18 mouse cellular contexts compared by ENCODE assay signal in the genomic region with DNA sequence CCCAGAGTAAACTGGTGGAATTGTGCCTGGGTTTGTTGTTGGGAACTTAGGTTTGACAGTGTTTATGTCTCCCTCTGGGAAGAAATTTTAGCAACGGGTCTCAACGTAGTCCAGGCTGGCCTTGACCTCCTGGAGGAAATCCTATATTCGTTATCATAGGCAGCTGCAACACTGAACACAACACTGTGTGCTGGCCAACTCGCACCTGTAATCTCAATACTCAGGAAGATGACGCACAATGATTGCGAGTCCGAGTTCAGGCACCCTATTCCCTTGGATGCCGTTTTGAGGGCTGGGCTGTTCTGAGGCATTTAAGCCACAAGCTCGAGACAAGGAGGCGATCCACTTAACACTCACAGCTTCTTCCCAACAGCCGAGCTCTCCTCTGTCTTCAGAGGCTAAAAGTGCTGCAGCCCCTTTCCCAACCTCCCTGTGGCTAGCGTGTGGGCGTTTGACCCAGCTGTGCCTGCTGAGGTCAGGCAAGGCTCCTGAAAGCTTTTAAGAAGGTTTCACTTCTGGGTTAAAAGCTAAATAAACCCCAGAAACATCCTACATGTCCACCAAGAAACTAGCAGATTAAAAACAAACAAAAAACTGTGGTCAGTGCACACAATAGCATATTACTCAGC. TPM values are rescaled to one million over a fixed set of nuclear protein-coding genes. Genes with fewer than 3 reads are reported as not detected.
DNase-seq lines count a peak whose midpoint lies in the region; ATAC-seq and TF ChIP-seq lines count a peak whose summit lies in the region.
"Had no signal": no experiment of that assay in that cellular context is flagged by ENCODE, and none has a peak within 500 bp of the region (broad histone marks: within the 10 kb centered on the region; RNA-seq: fewer than 3 reads in every experiment).

No protein-coding gene starts in this region.

- ATAC-seq in limb, embryonic 14.5 days (ENCODE audit: low FRiP score, low read depth) = 0 out of 2 replicates have a peak, but pooled peaks have one; percentile 17
- ATAC-seq in granulocyte monocyte progenitor cell, adult 5-6 weeks (replicated peaks; ENCODE audit: poor library complexity, severe bottlenecking) = peak; percentile 74
- ATAC-seq in hindbrain, embryonic 13.5 days (ENCODE audit: low FRiP score) = no peak
- ATAC-seq: activated CD4-positive, CD25-positive, alpha-beta regulatory T cell, adult 4 months; forebrain, postnatal 0 days; hindbrain, postnatal 0 days; Patski had no signal

- no peak for TF ChIP-seq CTCF in CH12.LX (conservative IDR thresholded peaks at IDR 0.05 in 1 of 2, IDR thresholded peaks at IDR 0.05 in 1 of 2; ENCODE audit: low read depth in 2 of 2, low read length in 2 of 2)
- TF ChIP-seq CTCF in small intestine, adult 2 months (IDR thresholded peaks at IDR 0.05; ENCODE audit: extremely low read depth, insufficient read length, insufficient replicate concordance, low read depth, low read length) = no peak

- H3K27ac ChIP-seq in limb, embryonic 14.5 days (replicated peaks; ENCODE audit: low read depth, low read length) = no peak overlapping the region
- no peak overlapping the region for H3K27ac ChIP-seq in limb, embryonic 10.5 days
- H3K27ac ChIP-seq in CH12.LX (ENCODE audit: insufficient read depth, low read depth) = no peak overlapping the region
- peak overlapping the region; percentile 55 for H3K27ac ChIP-seq in small intestine, adult 2 months (ENCODE audit: insufficient read depth, low read depth, low read length)
- H3K27ac ChIP-seq in hindbrain, embryonic 13.5 days = no peak overlapping the region
- H3K27ac ChIP-seq: embryonic facial prominence, embryonic 12.5 days; forebrain, embryonic 12.5 days; heart, embryonic 13.5 days; hindbrain, postnatal 0 days had no signal

- TF ChIP-seq RAD21 in CH12.LX (IDR thresholded peaks at IDR 0.05; ENCODE audit: low read depth, low read length) = no peak; the same call in 1 of the 2 replicates

- no peak for DNase-seq in limb, embryonic 14.5 days (ENCODE audit: low spot score)
- DNase-seq in limb, embryonic 10.5 days (ENCODE audit: low spot score) = no peak
- DNase-seq in CH12.LX (ENCODE audit: extremely low read depth) = no peak
- DNase-seq in heart, adult 18-20 months = no peak
- DNase-seq: cerebellum, adult 2 months; cerebellum, postnatal 14 days; forebrain, postnatal 0 days; gastrocnemius, postnatal 14 days; heart, postnatal 36 days had no signal

- H3K27me3 ChIP-seq in limb, embryonic 14.5 days (ENCODE audit: control insufficient read depth, insufficient read depth, low read length) = no peaks in the 10 kb centered on the region
- H3K27me3 ChIP-seq in limb, embryonic 10.5 days (ENCODE audit: low read depth, poor library complexity, severe bottlenecking) = no peaks in the 10 kb centered on the region
- no peaks in the 10 kb centered on the region for H3K27me3 ChIP-seq in CH12.LX (replicated peaks)
- no peaks in the 10 kb centered on the region for H3K27me3 ChIP-seq in small intestine, adult 2 months (ENCODE audit: control insufficient read depth, insufficient read depth, low read length)
- no peaks in the 10 kb centered on the region for H3K27me3 ChIP-seq in hindbrain, embryonic 13.5 days
- H3K27me3 ChIP-seq: embryonic facial prominence, embryonic 12.5 days; forebrain, embryonic 12.5 days; Patski had no signal

- no peak; the same call in 1 of the 2 replicates for TF ChIP-seq EP300 in CH12.LX (IDR thresholded peaks at IDR 0.05; ENCODE audit: low read length)

- no peak overlapping the region for H3K4me2 ChIP-seq in limb, embryonic 14.5 days (replicated peaks; ENCODE audit: low read depth, low read length, severe bottlenecking)
- peak overlapping the region; percentile 48; the same call in 1 of the 2 replicates for H3K4me2 ChIP-seq in CH12.LX (ENCODE audit: insufficient read depth, low read depth, poor library complexity, severe bottlenecking)
- H3K4me2 ChIP-seq in hindbrain, embryonic 13.5 days = no peak overlapping the region
- H3K4me2 ChIP-seq: embryonic facial prominence, embryonic 12.5 days; forebrain, embryonic 12.5 days; heart, embryonic 13.5 days had no signal

- H3K9me3 ChIP-seq in limb, embryonic 14.5 days (ENCODE audit: control insufficient read depth, low read length) = no peaks in the 10 kb centered on the region
- H3K9me3 ChIP-seq in limb, embryonic 10.5 days (replicated peaks) = no peaks in the 10 kb centered on the region
- H3K9me3 ChIP-seq in CH12.LX (replicated peaks; ENCODE audit: low read length) = no peaks in the 10 kb centered on the region
- H3K9me3 ChIP-seq in hindbrain, embryonic 13.5 days = no peaks in the 10 kb centered on the region
- H3K9me3 ChIP-seq: embryonic facial prominence, embryonic 12.5 days; forebrain, embryonic 12.5 days; heart, embryonic 13.5 days had no signal

- dilution Hi-C loops in CH12.LX (cut with MboI; ENCODE audit: extremely low pct_ligation_motif_present, extremely low pct_unique_long_range_greater_than_20kb, low sequenced_read_pairs) = no loop called here

- no peaks in the 10 kb centered on the region for H3K79me2 ChIP-seq in CH12.LX (replicated peaks; ENCODE audit: control insufficient read depth, extremely low read depth, insufficient read depth, poor library complexity, severe bottlenecking)

- no peak for TF ChIP-seq POLR2A in limb, embryonic 14.5 days (IDR thresholded peaks at IDR 0.05; ENCODE audit: borderline replicate concordance, extremely low read depth, insufficient read depth, insufficient read length)
- no peak for TF ChIP-seq POLR2A in CH12.LX (IDR thresholded peaks at IDR 0.05; ENCODE audit: low read depth, low read length)
- TF ChIP-seq POLR2A in small intestine, adult 2 months (IDR thresholded peaks at IDR 0.05; ENCODE audit: low read depth, low read length) = no peak

- peaks cover 13% of the 10 kb centered on the region for H3K4me1 ChIP-seq in limb, embryonic 14.5 days (ENCODE audit: control insufficient read depth, insufficient read depth, low read length)
- H3K4me1 ChIP-seq in limb, embryonic 10.5 days = peaks cover 18% of the 10 kb centered on the region; the same call in 1 of the 2 replicates
- peaks cover 6 to 37% of the 10 kb centered on the region in 2 experiments for H3K4me1 ChIP-seq in CH12.LX (ENCODE audit: control insufficient read depth in 1 of 2, insufficient read depth in 2 of 2)
- H3K4me1 ChIP-seq in small intestine, adult 2 months (ENCODE audit: control insufficient read depth, insufficient read depth, insufficient read length, low read length) = no peaks in the 10 kb centered on the region; the same call in 1 of the 2 replicates
- no peaks in the 10 kb centered on the region for H3K4me1 ChIP-seq in hindbrain, embryonic 13.5 days (replicated peaks)
- H3K4me1 ChIP-seq: embryonic facial prominence, embryonic 12.5 days; forebrain, embryonic 12.5 days; heart, embryonic 13.5 days had no signal

- no peaks in the 10 kb centered on the region for H3K36me3 ChIP-seq in limb, embryonic 14.5 days (ENCODE audit: control insufficient read depth, insufficient read depth, low read length)
- no peaks in the 10 kb centered on the region for H3K36me3 ChIP-seq in limb, embryonic 10.5 days
- H3K36me3 ChIP-seq in CH12.LX (replicated peaks in 1 of 2; ENCODE audit: control insufficient read depth in 1 of 2, insufficient read depth in 1 of 2, low read length in 1 of 2) = no peaks in the 10 kb centered on the region
- no peaks in the 10 kb centered on the region for H3K36me3 ChIP-seq in small intestine, adult 2 months (ENCODE audit: control insufficient read depth, insufficient read depth, low read length)
- no peaks in the 10 kb centered on the region for H3K36me3 ChIP-seq in hindbrain, embryonic 13.5 days
- H3K36me3 ChIP-seq: embryonic facial prominence, embryonic 12.5 days; forebrain, embryonic 12.5 days; heart, embryonic 13.5 days had no signal

- in situ Hi-C loops in CH12.LX (cut with MboI; ENCODE audit: low pct_ligation_motif_present, low pct_unique_long_range_greater_than_20kb, low sequenced_read_pairs) = loop anchor here (5.0 kb wide), 1 partner anchor 47 kb away; no protein-coding TSS in a partner anchor

- 61% methylated on average over 13 of the region's 13 CpGs for WGBS in limb, embryonic 14.5 days
- 70% methylated on average over 13 of the region's 13 CpGs for WGBS in limb, embryonic 10.5 days
- WGBS in small intestine, adult 2 months = 60% methylated on average over 13 of the region's 13 CpGs
- 76% methylated on average over 13 of the region's 13 CpGs for WGBS in hindbrain, embryonic 13.5 days

- H3K9ac ChIP-seq in limb, embryonic 14.5 days (ENCODE audit: low read depth, low read length, severe bottlenecking) = no peak overlapping the region
- H3K9ac ChIP-seq in CH12.LX (ENCODE audit: insufficient read depth, low read depth) = no peak overlapping the region
- no peak overlapping the region for H3K9ac ChIP-seq in hindbrain, embryonic 13.5 days
- H3K9ac ChIP-seq: embryonic facial prominence, embryonic 12.5 days; forebrain, embryonic 12.5 days; forebrain, postnatal 0 days; heart, embryonic 13.5 days had no signal

- no peak overlapping the region for H3K4me3 ChIP-seq in limb, embryonic 14.5 days (replicated peaks; ENCODE audit: low read length)
- no peak overlapping the region for H3K4me3 ChIP-seq in limb, embryonic 10.5 days
- no peak overlapping the region for H3K4me3 ChIP-seq in CH12.LX (replicated peaks in 1 of 3; ENCODE audit: low read depth in 2 of 3, low read length in 2 of 3, poor library complexity in 1 of 3)
- H3K4me3 ChIP-seq in small intestine, adult 2 months (ENCODE audit: low read depth, low read length) = no peak overlapping the region
- no peak overlapping the region for H3K4me3 ChIP-seq in hindbrain, embryonic 13.5 days
- H3K4me3 ChIP-seq: embryonic facial prominence, embryonic 12.5 days; forebrain, embryonic 12.5 days; heart, embryonic 13.5 days had no signal

TF ChIP-seq in CH12.LX, 34 proteins besides CTCF, POLR2A, EP300 and RAD21:
- TF ChIP-seq E2F4 (IDR thresholded peaks at IDR 0.05; ENCODE audit: insufficient replicate concordance, low read depth, low read length) = no peak
- no peak for TF ChIP-seq SMC3 (IDR thresholded peaks at IDR 0.05; ENCODE audit: low read depth, low read length)
- 0 out of 2 replicates have a peak, but pooled peaks have one; percentile 49 for TF ChIP-seq TCF12 (IDR thresholded peaks at IDR 0.05; ENCODE audit: low read depth, low read length)

RNA-seq across cellular contexts. Expression of a gene that starts 58.0 kb away (rescaled TPM):
- polyA plus RNA-seq in limb, embryonic 14.5 days (2012; rRNA removed) = 268 and 329 TPM in 2 replicates
- 238 and 240 TPM in 2 replicates for polyA plus RNA-seq in limb, embryonic 14.5 days (2014; fragmentation: Nextera tagmentation; extraction: Ambion mirVana)
- 245 and 261 TPM in 2 replicates for polyA plus RNA-seq in limb, embryonic 10.5 days (2016; fragmentation: Nextera tagmentation; extraction: Ambion mirVana)
- total RNA-seq in CH12.LX (2012; rRNA removed) = 5.3 and 8.1 TPM in 2 replicates
- 2.6 and 3.0 TPM in 2 replicates for total RNA-seq in CH12.LX (2014; rRNA removed)
- polyA plus RNA-seq in CH12.LX (2012; ENCODE audit: insufficient read length, low read depth) = 1.7 and 2.1 TPM in 2 replicates
- 0.36 and 0.45 TPM in 2 replicates for total RNA-seq in granulocyte monocyte progenitor cell, adult 5-6 weeks (2014; fragmentation: Nextera tagmentation)
- total RNA-seq in granulocyte monocyte progenitor cell, adult 5-6 weeks (2017) = 0.69 and 1.2 TPM in 2 replicates
- polyA plus RNA-seq in small intestine, adult 2 months (2012; rRNA removed) = 42.5 and 75.4 TPM in 2 replicates
- 23.7 and 25.6 TPM in 2 replicates for polyA plus RNA-seq in hindbrain, embryonic 13.5 days (2015; fragmentation: Nextera tagmentation; extraction: Ambion mirVana)
- total RNA-seq in heart, adult 18-20 months (2021) = 1 to 10 TPM; 5.2 to 6.6 TPM
